Mouse (Mus musculus) erythroid progenitor cell, adult 5-6 weeks (primary cell): ENCODE measurements around the gene Plxna2. TPM values are rescaled to one million over a fixed set of nuclear protein-coding genes. Genes with fewer than 3 reads are reported as not detected.

Source experiments
- ATAC-seq: replicated peaks from 2 replicates; pipeline ENCODE4 v1.8.0; 2016; ENCODE audit warnings: moderate number of reproducible peaks, mild to moderate bottlenecking, moderate TSS enrichment, inconsistent platforms; ENCODE audit not compliant: poor library complexity, low FRiP score, severe bottlenecking
- total RNA-seq, 2 experiments: library from RNA; stranded (forward) in 1 of 2; stranded (reverse) in 1 of 2; fragments of 150-400 nt in 1 of 2; fragments of 186-747, 209-891 nt in 1 of 2; gene quantifications; 2 replicates each; pipeline versions ENCODE4 v1.2.3 to v1.2.4; 2015 to 2017; ENCODE audit warnings: low replicate concordance in 2 of 2

Plxna2 gene
- total RNA-seq, 2 experiments from 2014 or later: 0.84 to 1.4 TPM

GRCm38 (mm10) chr1:194793226-194793924 is 175.4 kb downstream of the Plxna2 start:
- ATAC-seq: no peak

DNA sequence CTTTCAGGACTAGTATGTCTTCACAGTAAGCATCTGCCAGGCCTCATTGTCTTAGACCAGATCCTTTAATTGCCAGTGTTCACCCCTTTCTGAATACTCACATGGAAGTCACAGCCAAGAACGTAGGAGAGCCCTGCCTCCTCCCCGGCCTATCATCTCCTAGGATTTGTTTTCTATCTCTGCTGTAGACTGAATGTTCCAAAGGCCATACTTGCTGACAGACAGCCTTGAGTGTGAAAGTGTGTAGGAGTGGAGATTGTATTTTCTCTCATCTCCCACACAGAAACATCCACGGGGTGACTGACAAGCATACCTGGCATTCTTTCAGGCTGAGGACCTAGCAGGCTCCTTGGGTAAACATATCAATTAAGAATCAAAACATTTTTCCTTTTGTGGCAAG is 177.3 kb downstream of the Plxna2 start:
- ATAC-seq: no peak

- 0 out of 2 replicates have a peak, but pooled peaks have one; percentile 33 for ATAC-seq
Measured at GRCm38 (mm10) chr1:194797843-194798242, 179.8 kb downstream of the Plxna2 start.

DNA sequence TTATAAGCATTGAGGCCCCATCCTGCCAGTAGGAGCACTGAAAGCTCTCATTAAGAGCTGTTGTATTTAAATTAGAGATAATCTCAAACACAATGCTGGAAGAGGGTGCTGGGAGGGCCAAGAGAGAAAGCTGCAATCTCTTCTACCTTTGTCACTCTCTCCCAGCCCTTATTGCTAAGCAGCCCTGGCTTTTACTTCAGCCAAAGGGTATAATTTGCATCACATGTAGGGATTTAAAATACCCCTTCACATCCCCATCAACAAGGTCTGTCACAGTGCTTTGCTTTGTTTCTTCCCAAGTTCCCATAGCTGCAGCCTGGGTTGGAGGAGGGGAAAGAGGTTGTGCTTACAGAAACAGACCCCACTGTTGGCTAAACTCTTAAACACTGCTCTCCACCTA is 180.5 kb downstream of the Plxna2 start:
- ATAC-seq: no peak

DNA sequence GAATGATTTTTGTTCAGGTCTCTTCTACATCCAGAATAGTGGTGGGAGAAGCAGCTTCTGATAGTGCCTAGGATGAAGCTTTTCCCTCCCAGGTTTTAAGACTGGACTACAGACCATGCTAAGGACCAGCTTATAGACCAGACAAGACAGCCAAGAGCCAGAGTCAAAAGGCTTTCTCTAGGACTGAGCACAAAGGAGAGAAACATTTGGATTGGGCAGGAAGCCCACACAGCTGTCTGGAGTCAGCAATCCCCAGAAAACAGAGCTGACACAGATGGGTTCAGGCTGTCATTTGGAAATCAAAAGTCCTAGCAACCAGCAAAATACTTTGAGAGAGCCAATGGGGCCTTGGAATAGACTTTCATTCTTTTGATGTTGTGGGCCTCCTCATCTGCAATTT is 190.2 kb downstream of the Plxna2 start:
- no peak for ATAC-seq

GRCm38 (mm10) chr1:194808681-194809080 is 190.7 kb downstream of the Plxna2 start:
- ATAC-seq: no peak

- ATAC-seq: no peak; the same call in 1 of the 2 replicates
Measured at GRCm38 (mm10) chr1:194809600-194809999, 191.6 kb downstream of the Plxna2 start.

GRCm38 (mm10) chr1:194814187-194814586 is 196.2 kb downstream of the Plxna2 start:
- ATAC-seq: no peak

GRCm38 (mm10) chr1:194815547-194815946 is 197.5 kb downstream of the Plxna2 start:
- peak; percentile 55 for ATAC-seq

- ATAC-seq: peak; percentile 70
Measured at GRCm38 (mm10) chr1:194816913-194817312, 198.9 kb downstream of the Plxna2 start.

- no peak for ATAC-seq
Measured at GRCm38 (mm10) chr1:194820953-194821352, 202.9 kb downstream of the Plxna2 start.

GRCm38 (mm10) chr1:194821721-194822120 is 203.7 kb downstream of the Plxna2 start:
- ATAC-seq: no peak

- no peak for ATAC-seq
Measured at GRCm38 (mm10) chr1:194828316-194828715, 210.3 kb downstream of the Plxna2 start.

DNA sequence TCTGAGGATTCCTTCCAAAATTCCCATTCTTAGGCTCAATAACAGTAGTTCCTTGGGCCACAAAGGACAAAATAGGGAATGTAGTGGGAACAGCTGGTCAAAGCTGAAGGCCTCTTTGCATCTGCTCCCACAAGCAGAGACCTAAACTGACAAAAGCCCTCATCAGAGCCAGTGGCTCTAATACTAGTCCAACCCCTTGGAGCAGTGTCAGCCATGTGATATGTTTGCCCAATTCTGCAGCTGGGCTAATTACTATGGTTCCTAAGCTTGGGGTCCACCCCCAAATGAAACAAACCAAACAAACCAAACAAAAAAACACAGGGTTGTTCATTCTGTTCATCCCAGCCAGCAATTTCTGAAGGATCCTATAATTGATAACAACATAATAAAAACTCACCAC is 217.2 kb downstream of the Plxna2 start:
- no peak for ATAC-seq

GRCm38 (mm10) chr1:194836182-194836581 is 218.2 kb downstream of the Plxna2 start:
- no peak for ATAC-seq

DNA sequence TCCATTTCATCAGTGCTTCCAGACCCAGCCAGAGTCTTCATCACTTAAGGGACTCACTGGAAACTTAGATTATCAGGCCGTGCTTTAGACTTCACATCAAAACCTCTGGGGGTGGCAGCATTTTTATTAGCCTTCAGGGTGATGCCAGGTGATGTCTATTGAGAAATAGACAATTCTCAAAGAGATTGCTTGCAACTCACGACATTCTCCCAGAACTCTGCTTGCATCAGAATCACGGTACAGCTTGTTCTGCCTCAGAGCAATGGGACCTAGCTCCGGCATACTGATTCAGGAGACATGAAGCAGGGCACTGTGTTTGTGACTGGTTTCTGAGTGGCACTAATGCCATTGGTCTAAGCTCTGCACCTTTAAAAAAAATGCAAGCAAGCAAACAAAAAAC is 218.7 kb downstream of the Plxna2 start:
- no peak for ATAC-seq

DNA sequence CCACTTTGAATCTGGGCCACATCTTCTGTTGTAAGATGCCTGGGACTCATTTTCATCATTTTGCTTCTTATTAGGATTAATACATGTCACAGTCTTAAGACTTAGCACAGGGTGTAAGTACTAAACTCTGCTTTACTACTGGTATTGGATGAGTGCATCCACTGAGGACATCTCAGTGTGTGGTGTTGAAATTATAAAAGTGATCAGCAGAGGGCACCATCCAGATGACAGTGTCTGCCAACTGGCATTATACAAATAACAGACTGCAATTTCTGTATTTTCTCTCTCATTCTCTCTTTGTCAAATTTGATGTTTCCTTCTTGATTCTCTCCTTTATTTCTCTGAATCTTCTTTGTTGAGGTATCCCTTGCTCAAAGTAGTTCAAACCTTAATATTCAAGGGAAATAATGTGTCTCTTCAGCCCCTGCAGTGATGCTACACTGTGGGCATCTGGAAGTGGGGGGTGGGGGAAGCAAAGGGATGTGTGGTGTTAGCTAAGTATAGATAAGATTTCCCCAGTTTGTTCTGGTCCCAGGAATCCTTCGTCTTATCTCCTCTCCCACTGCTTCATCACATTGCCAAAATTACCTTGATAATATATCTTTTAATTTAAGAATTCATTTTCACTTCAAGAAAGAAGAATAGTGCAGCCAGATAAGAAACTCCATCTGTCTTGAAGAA is 221.4 kb downstream of the Plxna2 start:
- no peak for ATAC-seq

DNA sequence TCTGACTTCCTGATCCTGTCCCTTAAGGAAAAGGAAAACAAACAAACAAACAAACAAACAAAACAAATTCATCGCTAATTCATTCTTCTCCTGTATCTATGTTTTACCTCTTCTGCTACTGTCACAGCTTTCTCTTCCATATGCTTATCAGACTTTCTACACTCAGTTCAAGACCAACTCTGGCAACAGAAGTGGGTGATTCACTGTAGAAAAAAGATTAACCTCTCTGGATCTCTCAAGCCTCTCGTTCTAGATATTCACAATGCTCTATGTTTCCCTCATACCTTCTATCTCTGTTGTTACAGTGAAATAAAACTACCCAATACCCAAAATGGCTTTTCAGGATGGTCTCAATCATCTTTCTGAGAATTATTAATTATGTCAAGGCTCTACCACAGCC is 225.0 kb downstream of the Plxna2 start:
- no peak for ATAC-seq

DNA sequence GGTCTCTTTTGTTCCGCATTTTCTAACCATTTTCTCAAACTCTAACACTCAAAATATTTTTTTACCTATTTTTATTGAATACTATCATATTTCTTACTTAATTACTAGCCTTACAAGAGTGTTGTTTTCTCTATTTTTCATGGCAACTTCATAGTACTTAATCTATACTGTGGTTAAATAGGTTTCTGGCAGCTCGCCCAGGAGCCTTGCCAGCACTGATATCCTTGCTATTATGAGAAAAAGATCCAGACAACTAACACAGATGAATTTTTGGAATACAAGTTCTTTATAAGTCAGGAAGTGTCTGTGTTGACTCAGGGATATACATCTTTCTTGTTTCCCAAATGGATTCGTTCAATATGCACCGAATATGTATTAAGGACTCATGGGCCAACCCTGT is 229.0 kb downstream of the Plxna2 start:
- no peak for ATAC-seq

- no peak for ATAC-seq
Measured at GRCm38 (mm10) chr1:194851242-194852064, 233.4 kb downstream of the Plxna2 start.

DNA sequence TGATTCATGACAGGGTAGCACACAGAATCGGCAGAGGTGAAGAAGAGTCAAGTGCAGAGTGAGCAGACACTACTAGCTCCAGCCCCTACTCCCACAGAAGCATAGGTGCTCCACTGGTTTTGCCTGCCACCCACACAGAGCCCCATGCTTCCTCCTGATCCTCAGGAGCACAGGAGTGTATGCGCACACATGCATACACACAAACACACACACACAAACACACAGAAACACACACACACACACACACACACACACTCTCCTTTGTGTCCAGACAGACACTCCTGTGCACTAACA is 234.0 kb downstream of the Plxna2 start:
- no peak for ATAC-seq
